Mouse (Mus musculus) adrenal gland, postnatal 14 days (tissue): ENCODE results near the gene Sox10. TPM values are rescaled to one million over a fixed set of nuclear protein-coding genes. Genes with fewer than 3 reads are reported as not detected.

Source experiments
- DNase-seq: peaks from one replicate; pipeline ENCODE4 v3.0.0; 2021; ENCODE audit warnings: mixed read lengths
- long read RNA-seq, 2 experiments: library from polyadenylated mRNA; stranded (forward); transcript quantifications; one replicate each; pipeline ENCODE4 v2.0.0; 2021
- total RNA-seq: library from RNA; stranded (reverse); gene quantifications from 2 replicates; pipeline ENCODE4 v1.2.3, GENCODE M21; 2021

Sox10 gene
- 2.3 and 3.3 TPM in 2 replicates for total RNA-seq
- long read RNA-seq, experiment 1, result 0 reads
- long read RNA-seq, experiment 2, partial matches to known transcripts, result 1 of 3 reads
- long read RNA-seq, experiment 2, other reads (novel, unspliced or antisense), result 2 of 3 reads

DNA sequence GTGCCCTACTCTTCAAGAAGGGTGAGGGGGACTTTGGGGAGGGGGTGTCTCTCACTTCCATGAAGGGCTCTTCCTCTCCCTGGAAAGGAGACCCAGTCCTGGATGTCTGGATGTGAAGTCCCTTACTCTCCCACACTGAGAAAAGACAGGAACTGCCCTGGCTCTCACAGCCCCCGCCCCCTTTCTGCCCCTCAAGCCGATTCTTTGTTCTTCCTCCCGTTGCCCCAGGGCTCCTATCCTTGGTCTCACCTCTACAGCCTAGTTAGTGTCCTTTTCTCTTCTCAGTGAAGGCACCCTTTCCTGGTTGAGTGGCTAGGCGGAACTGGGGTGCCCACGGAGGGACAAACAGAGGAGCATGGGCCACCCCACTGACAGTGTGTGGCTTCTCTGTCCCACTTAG lies at the start of gene Sox10:
Gene Sox10, minus strand, starts transcription at position 101 of the 400 bp plus-strand sequence.
- no peak for DNase-seq

DNA sequence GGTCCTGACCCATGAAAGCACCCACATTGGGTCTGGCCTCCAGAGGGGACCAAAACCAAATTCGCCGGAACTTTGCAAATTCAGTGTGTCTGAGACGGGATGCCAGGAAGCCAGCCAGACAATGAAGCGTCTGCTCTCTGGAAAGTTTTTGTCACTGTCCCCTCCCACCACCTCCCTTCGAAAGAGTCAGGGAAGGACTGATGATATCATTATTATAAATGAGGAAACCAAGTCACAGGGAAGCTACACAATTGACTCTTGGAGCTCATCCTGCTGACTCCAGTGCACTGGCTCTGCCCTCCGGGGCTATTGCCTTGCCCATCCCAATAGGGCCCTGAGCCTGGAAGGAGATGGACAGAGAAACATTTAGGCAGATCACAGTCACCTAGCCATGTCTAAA lies 48.6 kb upstream of the Sox10 start:
- no peak for DNase-seq

DNA sequence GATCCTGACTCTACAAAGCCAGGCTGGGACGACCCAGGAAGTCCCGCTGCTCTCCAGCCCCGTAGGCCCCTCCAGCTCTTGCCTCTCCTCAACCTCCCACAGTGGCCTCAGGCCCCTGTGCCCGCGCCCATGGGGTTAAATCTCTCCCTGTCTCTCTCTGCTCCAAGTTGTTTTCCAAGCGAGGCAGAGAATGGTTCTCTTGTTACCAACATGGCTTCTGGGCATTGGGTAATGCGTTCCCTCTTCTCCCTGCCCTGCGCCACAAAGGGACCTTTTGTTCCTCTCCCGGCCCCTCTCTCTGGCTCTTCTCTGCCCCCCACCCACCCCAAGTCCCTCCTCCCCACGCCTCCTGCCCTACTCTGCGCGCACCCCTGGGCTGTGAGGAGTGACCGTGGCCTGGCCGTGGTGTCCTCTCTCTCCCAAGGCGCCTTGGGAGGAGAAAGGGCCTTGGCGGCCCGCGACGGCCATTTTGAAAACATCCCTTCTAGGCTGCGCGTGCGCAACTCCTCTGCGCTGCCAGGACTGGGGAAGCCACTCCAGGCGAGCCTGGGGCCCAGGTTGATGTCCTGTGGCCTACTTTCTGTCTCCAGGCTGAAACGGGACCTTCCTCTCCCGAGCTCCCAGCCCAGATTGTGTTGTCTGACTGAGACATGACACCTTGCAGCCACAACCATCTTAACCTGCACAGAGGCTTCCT lies 47.9 kb upstream of the Sox10 start:
- DNase-seq, result no peak

DNA sequence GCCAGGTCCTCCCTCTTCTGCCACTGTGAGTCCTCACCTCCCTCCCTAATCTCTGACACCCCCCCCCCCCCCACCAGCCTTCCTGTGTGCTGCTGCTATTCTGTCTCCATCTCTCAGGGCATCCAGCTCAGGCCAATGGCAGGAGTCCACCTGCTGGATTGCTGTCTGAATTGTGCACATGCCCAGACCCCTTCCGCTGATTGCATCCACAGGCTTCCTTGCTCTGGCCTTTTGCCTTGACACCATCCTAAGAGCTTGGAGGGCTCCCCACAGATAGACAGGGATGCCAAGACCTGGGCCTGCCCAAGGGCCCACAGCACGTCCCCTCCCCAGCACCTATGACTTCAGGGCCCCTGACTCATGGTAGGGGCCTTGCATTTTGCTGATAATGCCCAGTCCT lies 45.3 kb upstream of the Sox10 start:
- DNase-seq, result no peak

DNA sequence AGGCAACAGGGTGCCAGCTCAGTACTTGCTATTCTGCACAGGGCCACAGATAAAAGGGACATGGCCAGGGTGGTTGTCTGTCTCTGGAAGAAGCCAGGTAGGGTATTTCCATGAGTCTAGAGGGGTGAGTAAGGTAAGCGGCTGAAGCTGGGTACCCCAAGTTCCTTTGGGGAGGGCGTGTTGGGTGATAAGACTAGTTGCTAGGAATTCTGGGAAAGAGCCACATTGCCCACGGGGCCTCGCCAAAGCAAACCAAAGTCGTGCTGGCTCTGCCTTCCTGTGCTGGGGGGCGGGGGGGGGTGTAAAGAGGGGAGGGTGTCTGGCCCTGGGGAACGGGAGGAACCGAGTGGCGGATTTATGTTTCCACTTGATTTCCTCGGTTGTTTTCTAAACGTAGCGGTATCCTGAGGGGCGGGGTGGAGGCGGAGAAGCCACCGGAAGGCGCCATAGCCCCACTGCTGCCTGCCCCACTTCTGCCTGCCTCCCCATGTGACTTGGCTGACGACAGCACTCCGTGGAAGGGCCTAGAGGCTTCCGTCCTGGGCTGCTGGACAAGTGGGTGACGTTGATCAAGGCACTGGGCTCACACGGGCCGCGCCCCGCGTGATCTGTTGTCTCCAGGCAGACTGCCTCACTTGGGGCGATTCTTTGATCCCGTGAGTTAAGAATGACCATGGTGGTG lies 43.9 kb upstream of the Sox10 start:
- DNase-seq, result peak; percentile 51

DNA sequence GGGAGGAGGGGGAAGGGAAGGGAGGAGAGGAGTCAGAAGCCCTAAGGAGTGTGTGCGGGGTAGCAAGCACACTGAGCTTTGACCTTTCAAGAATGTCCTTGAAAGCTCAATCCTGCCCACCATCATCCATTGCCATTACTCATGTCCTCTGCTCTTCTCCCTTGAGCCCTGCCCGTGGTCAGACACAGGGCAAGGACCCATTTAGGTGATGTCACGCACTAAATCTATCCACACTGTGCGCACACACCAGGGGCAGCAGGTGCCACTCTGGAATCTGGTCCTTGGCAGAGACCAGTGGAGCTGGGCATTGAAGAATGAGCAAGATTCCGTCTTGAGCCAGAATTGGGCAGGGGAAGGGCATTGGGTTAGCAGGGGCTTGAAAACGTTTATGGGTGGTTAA lies 43.2 kb upstream of the Sox10 start:
- DNase-seq, result peak; percentile 75

DNA sequence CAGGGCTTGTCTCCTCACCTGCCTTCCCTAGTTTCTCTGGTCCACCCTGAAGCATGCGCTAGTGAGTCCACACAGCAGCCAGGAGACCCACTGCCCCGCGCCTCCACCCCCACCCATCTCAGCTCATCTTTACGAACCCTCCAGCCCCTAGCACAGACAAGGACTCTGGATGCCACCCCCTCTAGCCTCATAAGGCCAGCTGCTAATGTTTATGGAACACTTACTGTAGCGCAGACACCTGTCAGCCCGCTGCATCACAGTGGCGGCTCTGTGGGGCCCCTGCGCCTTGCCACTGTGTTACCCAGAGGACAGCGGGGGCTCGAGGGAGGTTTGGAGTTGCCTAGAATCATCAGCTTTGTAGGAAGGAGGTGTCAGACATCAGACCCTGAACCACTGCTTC lies 37.5 kb upstream of the Sox10 start:
- no peak for DNase-seq

DNA sequence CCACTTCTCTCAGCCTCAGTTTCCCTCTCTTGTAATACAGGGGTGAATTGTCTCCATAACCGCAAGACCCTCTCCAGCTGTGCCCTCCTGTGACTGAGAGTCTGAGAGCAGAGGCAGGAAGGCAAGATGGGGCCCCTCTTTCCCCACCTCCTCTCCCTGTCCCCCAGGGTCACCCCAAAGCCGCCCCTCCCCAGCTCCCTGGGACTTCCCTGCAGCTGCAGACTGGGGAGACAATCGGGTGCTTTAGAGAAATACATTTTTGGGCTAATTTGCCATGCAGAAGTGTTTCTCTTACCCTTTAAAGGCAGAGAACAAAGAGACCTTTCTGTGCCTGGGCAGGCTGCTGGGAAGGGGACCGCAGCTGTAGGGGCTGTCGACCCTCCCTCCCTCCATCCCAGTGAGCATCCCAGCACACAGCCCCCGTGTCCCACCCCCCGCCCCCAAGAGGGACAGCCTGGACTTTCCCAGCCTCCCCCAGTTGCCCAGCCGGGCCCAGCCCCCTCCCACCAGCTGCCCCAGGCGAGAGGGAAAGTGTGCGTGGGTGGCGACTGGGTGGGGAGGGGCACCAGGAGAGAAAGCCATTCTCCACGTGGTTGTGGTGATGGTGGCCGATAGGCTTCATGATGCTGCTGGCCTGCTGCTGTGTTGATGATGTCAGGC lies 36.6 kb upstream of the Sox10 start:
- DNase-seq, result peak; percentile 38

DNA sequence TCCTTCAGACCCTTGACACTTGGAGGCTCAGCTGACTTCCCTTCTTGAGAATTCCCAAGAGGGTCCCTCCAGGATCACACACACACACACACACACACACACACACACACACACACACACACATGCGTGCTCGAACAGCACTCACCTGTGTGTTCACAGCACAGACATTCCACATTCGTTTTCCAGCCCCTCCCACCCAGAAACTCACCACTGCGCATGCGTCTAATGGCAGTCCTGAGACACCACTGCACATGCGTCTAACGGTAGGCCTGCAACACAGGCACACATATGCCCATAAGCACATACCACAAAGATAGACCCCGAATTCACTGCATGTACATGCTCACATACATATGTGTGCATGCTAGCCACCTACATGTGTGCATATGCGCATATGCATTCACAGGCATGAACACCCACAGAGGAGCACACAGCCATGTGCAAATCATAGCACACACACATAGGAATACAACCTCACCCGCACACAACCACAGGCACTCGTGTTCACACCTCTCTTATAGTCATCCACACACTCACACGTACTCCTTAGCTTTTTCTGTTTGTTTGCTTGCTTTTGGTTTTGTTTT lies 34.4 kb upstream of the Sox10 start:
- no peak for DNase-seq

DNA sequence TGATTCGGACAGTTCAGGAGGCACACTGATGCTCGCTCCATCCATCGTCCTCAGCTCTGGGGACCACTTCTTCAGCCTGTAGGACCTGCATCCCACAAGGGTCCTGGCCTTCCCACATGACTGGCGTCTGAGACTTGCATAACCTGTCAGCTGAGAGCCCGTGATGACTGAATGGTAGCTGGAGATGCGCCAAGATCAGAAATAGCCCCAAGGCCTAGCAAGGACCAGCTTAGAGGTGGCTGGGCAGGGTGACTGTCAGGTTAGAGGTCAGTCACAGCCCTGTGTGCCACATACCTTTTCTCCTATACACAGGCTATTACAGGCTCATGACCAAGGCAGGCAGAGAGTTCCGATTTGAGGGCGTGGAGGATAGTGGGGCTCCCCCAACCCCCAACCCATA lies 30.5 kb upstream of the Sox10 start:
- DNase-seq, result peak; percentile 70

DNA sequence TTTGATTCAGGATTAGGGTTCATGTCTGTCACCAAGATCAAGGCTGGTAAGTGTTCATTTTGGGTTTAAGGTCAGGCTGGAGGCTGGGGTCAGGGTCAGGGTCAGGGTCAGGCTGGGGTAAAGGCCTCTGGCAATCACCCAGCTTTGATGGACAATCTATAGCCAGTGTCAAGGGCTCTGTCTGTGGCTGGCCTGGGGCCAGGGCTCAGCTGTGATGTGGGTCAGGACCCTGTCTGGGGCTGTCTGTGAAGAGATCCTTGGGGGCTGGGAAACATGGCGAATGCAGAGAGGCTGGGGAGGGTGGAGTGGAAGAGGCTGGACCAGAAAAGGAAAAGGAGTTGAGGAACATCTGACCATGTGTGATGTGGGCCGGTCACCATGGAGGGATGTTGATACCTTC lies 29.9 kb upstream of the Sox10 start:
- DNase-seq, result no peak

DNA sequence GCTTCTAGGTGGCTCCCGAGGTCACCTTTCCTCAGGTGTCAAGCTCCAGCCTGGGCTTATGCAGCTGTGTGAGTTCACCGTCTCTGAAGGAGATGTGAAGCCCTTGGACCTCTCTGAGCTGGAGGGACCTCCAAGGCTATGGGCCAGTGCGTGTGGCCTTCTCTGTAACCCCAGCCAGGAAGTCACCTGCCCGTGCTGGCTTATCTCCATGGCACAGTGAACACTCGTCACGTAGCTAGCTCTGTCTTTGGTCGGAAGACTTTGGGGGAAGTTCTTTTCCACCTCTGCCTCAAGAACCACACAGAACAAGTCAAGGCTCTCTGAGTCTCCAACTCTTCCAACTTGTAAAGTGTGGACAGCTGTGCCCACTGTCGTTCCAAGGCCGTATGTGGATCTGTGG lies 29.0 kb upstream of the Sox10 start:
- no peak for DNase-seq

DNA sequence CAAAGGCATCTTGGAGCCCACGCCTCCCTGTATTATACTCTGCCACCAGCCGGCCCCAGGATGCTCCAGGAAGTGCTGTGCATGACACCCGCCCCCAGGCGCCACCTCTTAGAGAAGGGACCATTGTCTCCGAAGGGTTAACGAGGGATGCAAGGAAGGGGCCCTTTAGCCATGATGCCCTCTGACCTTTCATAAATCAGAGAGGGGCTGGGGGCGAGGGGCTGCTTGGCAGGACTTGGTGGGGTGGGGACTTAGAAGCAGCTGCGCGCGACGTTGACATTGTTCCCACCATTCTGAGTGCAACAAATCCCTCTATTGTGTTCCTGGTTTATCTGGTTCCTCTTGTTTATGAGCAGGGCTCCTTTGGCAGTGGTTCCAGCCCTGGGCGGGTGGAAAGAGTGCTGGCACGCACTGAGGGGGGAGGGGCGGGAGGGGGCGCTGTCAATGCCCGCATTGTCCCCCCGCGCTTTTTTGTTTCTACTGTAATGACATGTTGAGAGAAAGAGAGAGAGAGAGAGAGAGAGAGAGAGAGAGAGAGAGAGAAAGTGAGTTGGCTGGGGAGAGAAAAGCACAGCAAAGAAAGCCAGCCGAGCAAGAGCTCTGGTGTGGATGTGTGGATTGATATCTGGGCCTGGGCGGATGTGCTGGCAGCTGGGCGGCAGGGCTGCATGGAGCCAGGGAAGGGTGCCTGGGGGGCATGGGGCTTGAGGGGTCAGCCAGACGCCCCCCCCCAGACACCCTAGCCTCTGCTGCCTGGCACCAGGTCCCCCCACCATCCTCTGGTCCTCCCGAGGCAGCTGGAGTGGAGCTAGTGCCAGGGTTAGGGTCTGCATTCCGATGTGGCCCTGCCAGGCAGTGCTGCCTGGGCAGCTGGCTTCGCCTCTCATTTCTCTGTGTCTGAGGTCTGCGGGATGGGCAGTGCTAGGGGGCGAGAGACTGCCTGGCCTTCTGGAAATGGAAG lies 28.1 kb upstream of the Sox10 start:
- peak; percentile 24 for DNase-seq

DNA sequence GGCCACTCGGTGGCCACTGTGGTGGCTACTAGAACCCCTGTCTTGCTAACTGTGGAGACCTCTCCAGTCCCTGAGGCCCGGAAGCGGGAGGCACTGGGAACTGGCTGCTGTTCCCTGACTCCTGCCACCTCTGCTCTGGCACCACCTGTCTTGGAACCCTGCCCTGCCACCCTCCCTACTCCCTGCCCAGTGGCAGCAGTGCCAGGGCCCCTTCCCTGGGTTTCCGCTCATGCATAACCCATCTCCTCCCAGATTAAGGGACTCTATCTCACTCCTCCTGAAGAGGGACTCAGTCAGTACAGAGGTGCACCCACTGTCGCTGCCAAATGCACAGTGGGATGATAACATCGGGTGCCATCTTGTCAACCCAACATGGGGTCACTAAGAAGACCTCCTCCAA lies 27.4 kb upstream of the Sox10 start:
- DNase-seq, result no peak

DNA sequence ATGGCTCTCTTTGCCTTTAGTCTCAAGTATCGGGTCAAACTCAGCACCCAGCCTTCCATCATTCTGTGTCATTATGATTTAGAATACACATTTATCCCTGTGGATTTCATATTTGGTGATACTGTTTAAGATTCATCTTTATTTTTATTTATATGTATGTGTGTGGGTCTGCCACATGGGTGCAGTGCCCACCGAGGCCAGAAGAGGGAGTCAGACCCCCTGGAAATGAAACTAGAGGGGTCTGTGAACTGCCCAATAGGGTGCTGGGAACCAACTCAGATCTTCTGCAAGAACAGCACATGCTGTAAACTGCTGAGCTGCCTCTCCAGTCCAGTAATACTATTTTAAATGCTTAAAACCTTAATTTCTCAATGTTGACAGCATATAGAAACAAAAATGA lies 26.4 kb upstream of the Sox10 start:
- no peak for DNase-seq

DNA sequence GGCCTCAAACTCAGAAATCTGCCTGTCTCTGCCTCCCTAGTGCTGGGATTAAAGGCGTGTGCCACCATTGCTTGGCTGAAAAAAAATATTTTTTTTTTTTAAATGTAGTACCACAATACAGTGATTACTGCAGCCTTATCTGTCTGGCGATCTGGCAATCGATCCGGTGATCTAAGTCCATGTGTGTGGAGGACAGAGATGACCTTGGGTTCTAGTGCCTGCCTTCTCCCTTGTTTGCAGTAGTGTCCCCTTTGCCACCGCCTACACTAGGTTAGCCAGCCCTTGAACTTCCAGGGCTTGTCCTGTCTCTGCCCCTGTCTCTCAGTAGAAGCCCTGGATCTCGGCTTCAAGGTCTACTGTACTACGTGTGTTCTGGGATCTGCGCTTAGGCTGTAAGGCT lies 22.8 kb upstream of the Sox10 start:
- no peak for DNase-seq

DNA sequence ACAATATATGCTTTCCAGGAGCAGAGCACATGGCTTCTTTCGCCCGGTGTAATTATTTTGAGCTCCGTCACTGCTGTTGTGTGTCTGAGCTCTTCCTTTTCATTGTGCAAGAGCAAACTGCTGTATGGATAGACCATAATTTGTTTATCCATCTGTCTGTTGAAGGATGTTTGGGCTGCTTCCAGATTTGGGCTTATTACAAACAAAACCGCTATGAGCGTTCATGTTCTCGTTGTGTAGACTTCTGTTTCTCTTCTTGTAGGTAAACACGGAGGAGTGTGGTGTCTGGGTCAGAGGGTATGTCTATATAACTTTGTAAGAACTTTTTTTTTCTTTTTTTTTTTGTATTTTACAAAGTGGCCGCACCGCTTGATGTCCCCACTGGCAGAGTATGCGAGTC lies 20.2 kb upstream of the Sox10 start:
- no peak for DNase-seq

DNA sequence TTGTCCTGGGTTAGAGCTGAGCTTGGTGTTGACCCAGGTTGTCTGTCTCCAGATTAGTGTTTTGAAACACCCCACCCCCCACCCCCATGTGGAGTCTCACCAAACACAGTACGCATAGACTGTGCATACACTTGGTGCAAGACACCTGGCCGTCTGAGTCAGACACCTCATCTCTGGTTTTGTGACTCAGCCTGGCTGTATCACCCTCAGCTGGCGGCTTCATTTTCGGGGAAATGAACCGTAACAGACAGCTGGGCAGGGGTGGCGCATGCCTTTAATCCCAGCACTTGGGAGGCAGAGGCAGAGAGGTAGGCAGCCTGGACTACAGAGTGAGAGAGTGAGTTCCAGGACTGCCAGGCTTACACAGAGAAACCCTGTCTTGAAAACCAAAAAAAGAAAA lies 11.9 kb upstream of the Sox10 start:
- no peak for DNase-seq

DNA sequence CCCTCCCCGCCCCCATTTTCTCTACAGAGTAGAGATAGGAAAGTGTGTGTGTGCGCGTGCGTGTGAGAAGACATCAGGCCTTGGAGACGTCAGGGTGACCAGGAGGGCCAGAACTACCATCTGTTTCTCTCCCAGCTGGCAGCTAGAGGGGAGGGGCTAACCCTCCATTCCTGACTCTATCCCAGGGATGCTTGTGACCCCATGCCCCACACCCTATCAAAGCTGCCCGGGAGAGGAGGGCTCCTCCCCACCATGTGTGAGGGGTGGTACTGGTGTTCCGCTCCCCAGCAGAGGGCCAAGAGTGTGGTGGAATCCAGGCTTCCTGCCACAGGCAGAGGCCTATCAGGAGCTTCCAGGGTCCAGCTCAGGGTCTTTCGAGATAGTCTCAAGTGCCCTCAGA lies 1.7 kb upstream of the Sox10 start:
- no peak for DNase-seq

DNA sequence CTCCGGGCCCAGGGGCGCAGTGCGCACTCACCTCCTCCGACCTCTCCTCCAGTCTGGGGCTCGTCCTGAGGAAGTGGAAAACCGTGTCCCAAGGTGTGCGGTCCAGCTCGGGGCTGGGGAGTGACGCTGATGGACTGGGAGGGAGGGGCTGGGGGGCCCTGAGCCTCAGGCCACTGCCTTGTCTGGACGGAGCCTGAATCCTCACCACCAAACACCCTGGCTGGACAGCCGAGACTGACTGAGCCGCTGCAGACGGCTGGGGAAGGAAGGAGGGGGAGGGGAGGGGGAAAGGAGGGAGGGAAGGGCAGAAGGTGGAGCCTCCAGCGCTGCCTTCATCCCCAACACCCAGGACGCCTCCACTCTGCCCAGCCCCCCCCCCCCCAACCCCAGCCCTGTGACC lies 789 bp downstream of the Sox10 start:
- peak; percentile 3 for DNase-seq

DNA sequence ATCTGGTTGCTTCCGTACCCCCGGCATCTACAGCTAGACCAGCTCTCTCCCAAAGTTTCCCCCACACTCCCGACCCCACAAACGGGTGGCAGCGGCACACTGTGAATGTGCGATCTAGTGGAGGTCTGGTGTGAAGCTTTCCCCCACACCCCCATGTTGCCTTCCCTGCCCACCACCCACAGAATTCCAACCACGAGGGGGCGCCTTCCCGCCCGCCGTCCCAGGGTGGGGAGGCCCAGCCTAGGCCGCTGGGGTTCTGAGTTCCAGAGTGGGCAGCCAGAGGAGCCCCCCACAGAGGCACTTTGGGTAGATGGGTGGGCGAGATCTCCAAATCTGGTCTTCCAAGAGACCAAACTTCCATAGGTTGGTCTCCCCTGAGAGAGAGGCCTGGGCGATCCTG lies 2.2 kb downstream of the Sox10 start:
- DNase-seq, result no peak

DNA sequence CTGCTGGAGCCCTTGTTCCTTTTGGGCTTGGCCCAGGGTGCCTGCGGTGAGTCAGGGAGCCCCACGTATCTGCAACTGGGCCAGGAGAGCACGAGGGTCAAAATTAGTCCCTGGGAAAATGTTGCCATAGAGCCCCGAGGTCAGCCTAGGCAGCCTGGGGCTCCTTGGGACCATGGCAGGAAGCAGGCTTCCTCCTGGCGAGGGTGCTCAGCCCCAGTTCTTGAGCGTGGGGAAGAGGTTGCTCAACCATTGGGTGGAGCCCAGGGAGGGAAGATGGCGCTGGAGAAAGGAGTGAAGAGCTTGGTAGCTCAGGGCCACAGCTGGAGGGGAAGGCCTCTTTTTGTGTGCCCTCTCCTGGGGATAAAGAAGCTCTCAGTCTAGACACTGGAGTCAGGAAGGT lies 2.7 kb downstream of the Sox10 start:
- DNase-seq, result no peak
